ENCODE assay signal across 22 mouse cellular contexts in the genomic region with DNA sequence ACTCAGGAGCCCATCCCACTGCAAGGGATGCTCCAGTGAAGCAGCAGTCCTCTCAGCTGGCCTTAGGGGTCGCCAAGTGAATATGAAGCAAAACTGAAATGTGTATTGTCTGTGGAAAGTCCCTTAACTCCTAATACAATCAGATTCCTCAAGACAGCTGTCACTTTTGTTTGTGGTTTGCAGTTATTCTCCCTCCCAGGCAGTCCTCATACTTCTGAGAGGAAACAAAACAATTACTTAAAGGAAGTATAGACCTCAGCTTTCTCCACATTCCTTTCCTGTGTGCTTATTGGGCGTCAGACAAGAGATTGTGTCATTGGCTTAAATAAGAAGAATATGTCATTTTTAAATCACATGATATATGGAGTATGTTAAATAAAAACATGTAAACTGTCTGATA. TPM values are rescaled to one million over a fixed set of nuclear protein-coding genes. Genes with fewer than 3 reads are reported as not detected.
DNase-seq lines count a peak whose midpoint lies in the region; ATAC-seq and TF ChIP-seq lines count a peak whose summit lies in the region.
"Had no signal": no experiment of that assay in that cellular context is flagged by ENCODE, and none has a peak within 500 bp of the region (broad histone marks: within the 10 kb centered on the region; RNA-seq: fewer than 3 reads in every experiment).

No protein-coding gene starts in this region.

- in situ Hi-C loops in Patski (cut with MboI; ENCODE audit: low pct_unique_long_range_greater_than_20kb) = no loop called here

- WGBS in embryonic facial prominence, embryonic 14.5 days = 80% methylated on average over 2 of the region's 2 CpGs
- 78% methylated on average over 2 of the region's 2 CpGs for WGBS in embryonic facial prominence, embryonic 10.5 days

- DNase-seq in embryonic facial prominence, embryonic 14.5 days (ENCODE audit: low spot score) = peak; percentile 10
- no peak for DNase-seq in embryonic facial prominence, embryonic 10.5 days (ENCODE audit: low spot score)
- peak; percentile 63 for DNase-seq in 3T3-L1 (ENCODE audit: low read depth, low spot score)
- no peak for DNase-seq in Patski (ENCODE audit: low read depth, low spot score)
- no peak for DNase-seq in layer of hippocampus, postnatal 10 days (ENCODE audit: low spot score in 2 of 2)
- no peak for DNase-seq in adipocyte (ENCODE audit: low spot score)
- no peak for DNase-seq in urinary bladder, adult 2 months (ENCODE audit: low spot score)
- DNase-seq: adrenal gland, postnatal 36 days; cerebellum, postnatal 25 days; kidney, adult 2 months; kidney, postnatal 4 days; layer of hippocampus, postnatal 36 days; left cerebral cortex, postnatal 4 days; lung, postnatal 14 days had no signal

- no peak overlapping the region for H3K4me2 ChIP-seq in embryonic facial prominence, embryonic 14.5 days (ENCODE audit: low read depth, low read length)
- H3K4me2 ChIP-seq: embryonic facial prominence, embryonic 12.5 days; heart, embryonic 12.5 days; liver, embryonic 11.5 days; midbrain, embryonic 12.5 days; neural tube, embryonic 12.5 days had no signal

- no peaks in the 10 kb centered on the region for H3K4me1 ChIP-seq in embryonic facial prominence, embryonic 14.5 days (ENCODE audit: control insufficient read depth, insufficient read depth, low read length)
- no peaks in the 10 kb centered on the region for H3K4me1 ChIP-seq in embryonic facial prominence, embryonic 10.5 days
- H3K4me1 ChIP-seq: embryonic facial prominence, embryonic 12.5 days; midbrain, embryonic 12.5 days; neural tube, embryonic 12.5 days had no signal

- no peak overlapping the region for H3K27ac ChIP-seq in embryonic facial prominence, embryonic 14.5 days (replicated peaks; ENCODE audit: low read depth, low read length)
- H3K27ac ChIP-seq in embryonic facial prominence, embryonic 10.5 days (replicated peaks) = no peak overlapping the region
- H3K27ac ChIP-seq: embryonic facial prominence, embryonic 12.5 days; hindbrain, postnatal 0 days; midbrain, embryonic 12.5 days; neural tube, embryonic 12.5 days had no signal

- H3K36me3 ChIP-seq in embryonic facial prominence, embryonic 14.5 days (ENCODE audit: control insufficient read depth, insufficient read depth, low read length) = peaks cover 33% of the 10 kb centered on the region; the same call in 1 of the 2 replicates
- H3K36me3 ChIP-seq in embryonic facial prominence, embryonic 10.5 days (replicated peaks) = peaks cover 38% of the 10 kb centered on the region
- H3K36me3 ChIP-seq: midbrain, embryonic 12.5 days had no signal

- POLR2A ChIA-PET in Patski (lab: Charles Lee) = no interaction called here

- peak; percentile 17 for TF ChIP-seq CTCF in Patski (IDR thresholded peaks at IDR 0.05)

- H3K9me3 ChIP-seq in embryonic facial prominence, embryonic 14.5 days (ENCODE audit: control insufficient read depth, low read length) = no peaks in the 10 kb centered on the region
- no peaks in the 10 kb centered on the region for H3K9me3 ChIP-seq in embryonic facial prominence, embryonic 10.5 days
- H3K9me3 ChIP-seq: embryonic facial prominence, embryonic 12.5 days; heart, embryonic 12.5 days; midbrain, embryonic 12.5 days; neural tube, embryonic 12.5 days had no signal

- H3K4me3 ChIP-seq in embryonic facial prominence, embryonic 14.5 days (ENCODE audit: low read depth, low read length) = no peak overlapping the region
- no peak overlapping the region for H3K4me3 ChIP-seq in embryonic facial prominence, embryonic 10.5 days
- H3K4me3 ChIP-seq: embryonic facial prominence, embryonic 12.5 days; heart, embryonic 12.5 days; midbrain, embryonic 12.5 days; neural tube, embryonic 12.5 days had no signal

- H3K27me3 ChIP-seq in embryonic facial prominence, embryonic 14.5 days (replicated peaks; ENCODE audit: control insufficient read depth, insufficient read depth, low read length) = no peaks in the 10 kb centered on the region
- H3K27me3 ChIP-seq in embryonic facial prominence, embryonic 10.5 days (replicated peaks; ENCODE audit: low read depth, poor library complexity, severe bottlenecking) = no peaks in the 10 kb centered on the region
- no peaks in the 10 kb centered on the region for H3K27me3 ChIP-seq in Patski
- H3K27me3 ChIP-seq: embryonic facial prominence, embryonic 12.5 days; heart, embryonic 12.5 days; midbrain, embryonic 12.5 days; neural tube, embryonic 12.5 days had no signal

- CTCF ChIA-PET in Patski (lab: Charles Lee) = interaction anchor here (1.3 kb wide), 1 partner anchor 557 kb away, joined by 3 read pairs; no protein-coding TSS in a partner anchor

- no peak overlapping the region for H3K9ac ChIP-seq in embryonic facial prominence, embryonic 14.5 days (ENCODE audit: low read depth, low read length)
- H3K9ac ChIP-seq: embryonic facial prominence, embryonic 12.5 days; heart, embryonic 12.5 days; midbrain, embryonic 12.5 days; neural tube, embryonic 12.5 days had no signal

- no peak for ATAC-seq in embryonic facial prominence, embryonic 14.5 days (ENCODE audit: low read depth)
- ATAC-seq in Patski = no peak
- peak; percentile 79 for ATAC-seq in megakaryocyte progenitor cell, adult 5-6 weeks (replicated peaks; ENCODE audit: poor library complexity)
- ATAC-seq: activated CD4-positive, CD25-positive, alpha-beta regulatory T cell, adult 4 months; hindbrain, postnatal 0 days had no signal

RNA-seq across cellular contexts. Expression of a gene that starts 51.6 kb away (rescaled TPM):
- 19.5 and 21.6 TPM in 2 replicates for polyA plus RNA-seq in embryonic facial prominence, embryonic 14.5 days (2014; fragmentation: Nextera tagmentation; extraction: Ambion mirVana)
- 13.2 and 14.0 TPM in 2 replicates for polyA plus RNA-seq in embryonic facial prominence, embryonic 10.5 days (2016; fragmentation: Nextera tagmentation; extraction: Ambion mirVana)
- polyA plus RNA-seq in Patski (2021) = 31.6 TPM
- total RNA-seq in megakaryocyte progenitor cell, adult 5-6 weeks (2015) = 0.52 and 0.90 TPM in 2 replicates
- total RNA-seq in megakaryocyte progenitor cell, adult 5-6 weeks (2017) = 0.68 and 0.96 TPM in 2 replicates
- total RNA-seq in layer of hippocampus, postnatal 10 days (2021) = 10 to 100 TPM; 31.6 to 42.5 TPM
- polyA plus RNA-seq in urinary bladder, adult 2 months (2012; rRNA removed) = 25.2 and 26.9 TPM in 2 replicates

Comparison
In these comparisons a context has a peak if more than half of its experiments do, and no peak if none do; other contexts are left out.
1. DNase-seq: peak in embryonic facial prominence, embryonic 14.5 days (single experiment) and 3T3-L1 (single experiment); none in embryonic facial prominence, embryonic 10.5 days (single experiment), Patski (single experiment), layer of hippocampus, postnatal 10 days (0 of 2), adipocyte (single experiment) and urinary bladder, adult 2 months (single experiment).